Mouse (Mus musculus) lung, postnatal 0 days (tissue): ENCODE measurements around the gene Olfr702.

Source experiments
- CTCF ChIP-seq: IDR thresholded peaks from 2 replicates; pipeline ENCODE4 v1.5.1; 2016; ENCODE audit warnings: antibody characterized with exemption, mild to moderate bottlenecking
- EP300 ChIP-seq: IDR thresholded peaks from 2 replicates; pipeline ENCODE4 v1.6.1; 2016; ENCODE audit warnings: antibody characterized with exemption, mild to moderate bottlenecking, control low read depth

- TF ChIP-seq CTCF (no peak), EP300 (no peak)
Observed at GRCm38 (mm10) chr7:106818414-106818813, 15.3 kb downstream of the Olfr702 start.
